Mouse (Mus musculus) intestine, embryonic 16.5 days (tissue): Measurements from ENCODE around the gene Tex37. TPM values are rescaled to one million over a fixed set of nuclear protein-coding genes. Genes with fewer than 3 reads are reported as not detected.

ENCODE experiments used
- ATAC-seq: fragments of 200-750 bp; cut with Nextera tagmentation; 2 replicates; pipeline ENCODE4 v1.8.0; 2017; ENCODE audit warnings: moderate TSS enrichment, moderate library complexity
- H3K27ac ChIP-seq: fragments of 300-500 bp; sonication (generic); 2 replicates; pipeline ENCODE4 v1.5.1; 2014; ENCODE audit warnings: mild to moderate bottlenecking, low read length
- H3K27me3 ChIP-seq: fragments of 300-500 bp; sonication (generic); replicated peaks from 2 replicates; pipeline ENCODE4 v1.6.1; 2014; ENCODE audit warnings: low read length, control low read depth, mixed read lengths; ENCODE audit not compliant: control insufficient read depth, insufficient read depth
- H3K36me3 ChIP-seq: fragments of 300-500 bp; sonication (generic); 2 replicates; pipeline ENCODE4 v1.6.1; 2014; ENCODE audit warnings: low read length, control low read depth; ENCODE audit not compliant: control insufficient read depth, insufficient read depth
- H3K4me1 ChIP-seq: fragments of 300-500 bp; sonication (generic); 2 replicates; pipeline ENCODE4 v1.6.1; 2014; ENCODE audit warnings: low read length, control low read depth, mixed read lengths; ENCODE audit not compliant: control insufficient read depth, insufficient read depth
- H3K4me2 ChIP-seq: fragments of 300-500 bp; sonication (generic); 2 replicates; pipeline ENCODE4 v1.6.1; 2014; ENCODE audit warnings: low read depth, low read length, control low read depth
- H3K4me3 ChIP-seq: fragments of 300-500 bp; sonication (generic); 2 replicates; pipeline ENCODE4 v1.5.1; 2014; ENCODE audit warnings: mild to moderate bottlenecking, low read length
- H3K9ac ChIP-seq: fragments of 300-500 bp; sonication (generic); 2 replicates; pipeline ENCODE4 v1.6.1; 2014; ENCODE audit warnings: low read depth, low read length
- H3K9me3 ChIP-seq: fragments of 300-500 bp; sonication (generic); 2 replicates; pipeline ENCODE4 v1.6.1; 2016; ENCODE audit warnings: low read length, control low read depth; ENCODE audit not compliant: control insufficient read depth
- WGBS: fragments of 180-500 bp; shearing (Covaris S2); extraction: QIAGEN DNeasy Blood & Tissue Kit; methylation state at CpG from one replicate; pipeline ENCODE4 v1.1.7; 2014; 5-methylcytosine and 5-hydroxymethylcytosine counted together
- polyA plus RNA-seq: library from polyadenylated mRNA; unstranded; fragments of >200 nt; fragmentation: Nextera tagmentation; extraction: Ambion mirVana; gene quantifications from 2 replicates; pipeline ENCODE4 v1.2.1, GENCODE M21; 2015

The Tex37 gene
- polyA plus RNA-seq, 1 experiment from 2014 or later, result not detected

GRCm38 (mm10) chr6:70903689-70904088, 15.0 kb downstream of the Tex37 start:
- H3K36me3 ChIP-seq, result no peaks in the 10 kb centered on the region; the same call in 1 of the 2 replicates
- no peak for ATAC-seq
- WGBS, result 83% methylated on average over 5 of the region's 5 CpGs

GRCm38 (mm10) chr6:70899594-70900003, 19.1 kb downstream of the Tex37 start:
- no peaks in the 10 kb centered on the region for H3K27me3 ChIP-seq
- H3K4me2 ChIP-seq, result no peak overlapping the region
- H3K9ac ChIP-seq, result no peak overlapping the region
- no peaks in the 10 kb centered on the region for H3K4me1 ChIP-seq
- H3K4me3 ChIP-seq, result no peak overlapping the region
- no peaks in the 10 kb centered on the region for H3K9me3 ChIP-seq
- WGBS, result 58% methylated on average over 8 of the region's 8 CpGs
- ATAC-seq, result no peak
- no peak overlapping the region for H3K27ac ChIP-seq
- H3K36me3 ChIP-seq, result peaks cover 9% of the 10 kb centered on the region; the same call in 1 of the 2 replicates

More at GRCm38 (mm10) chr6:70903689-70904088, 15.0 kb downstream of the Tex37 start:
- no peak overlapping the region for H3K4me3 ChIP-seq
- H3K27me3 ChIP-seq, result no peaks in the 10 kb centered on the region
- no peak overlapping the region for H3K4me2 ChIP-seq
- no peaks in the 10 kb centered on the region for H3K9me3 ChIP-seq
- no peaks in the 10 kb centered on the region for H3K4me1 ChIP-seq
- H3K27ac ChIP-seq, result no peak overlapping the region
- no peak overlapping the region for H3K9ac ChIP-seq

- Histone ChIP-seq H3K4me2 (no peak overlapping the region), H3K9ac (no peak overlapping the region), H3K9me3 (no peaks in the 10 kb centered on the region), H3K27ac (no peak overlapping the region), H3K4me1 (no peaks in the 10 kb centered on the region), H3K4me3 (no peak overlapping the region), H3K36me3 (peaks cover 17% of the 10 kb centered on the region; the same call in 1 of the 2 replicates), H3K27me3 (no peaks in the 10 kb centered on the region)
- 76% methylated on average over 6 of the region's 6 CpGs for WGBS
- ATAC-seq, result no peak
Measured at GRCm38 (mm10) chr6:70898166-70898565, 20.6 kb downstream of the Tex37 start.

- no peak overlapping the region for H3K27ac ChIP-seq
- H3K9ac ChIP-seq, result no peak overlapping the region
- ATAC-seq, result no peak
- H3K27me3 ChIP-seq, result no peaks in the 10 kb centered on the region
- no peak overlapping the region for H3K4me2 ChIP-seq
- no peak overlapping the region for H3K4me3 ChIP-seq
- WGBS, result 93% methylated on average over 11 of the region's 11 CpGs
- no peaks in the 10 kb centered on the region for H3K9me3 ChIP-seq
- no peaks in the 10 kb centered on the region for H3K4me1 ChIP-seq
- peaks cover 30% of the 10 kb centered on the region for H3K36me3 ChIP-seq
Measured at GRCm38 (mm10) chr6:70887993-70888392, 30.7 kb downstream of the Tex37 start.

GRCm38 (mm10) chr6:70880714-70881304, 37.9 kb downstream of the Tex37 start:
- Histone ChIP-seq H3K4me1 (no peaks in the 10 kb centered on the region), H3K36me3 (peaks cover 8% of the 10 kb centered on the region), H3K9ac (no peak overlapping the region), H3K4me3 (no peak overlapping the region), H3K27me3 (no peaks in the 10 kb centered on the region), H3K27ac (no peak overlapping the region), H3K9me3 (no peaks in the 10 kb centered on the region), H3K4me2 (no peak overlapping the region)
- ATAC-seq, result peak; percentile 42; the same call in 1 of the 2 replicates
- 15% methylated on average over 5 of the region's 5 CpGs for WGBS

GRCm38 (mm10) chr6:70875017-70875416, 43.7 kb downstream of the Tex37 start:
- Histone ChIP-seq H3K4me3 (no peak overlapping the region), H3K9ac (no peak overlapping the region), H3K27ac (no peak overlapping the region), H3K4me1 (peaks cover 22% of the 10 kb centered on the region; the same call in 1 of the 2 replicates), H3K36me3 (no peaks in the 10 kb centered on the region), H3K27me3 (no peaks in the 10 kb centered on the region), H3K4me2 (no peak overlapping the region), H3K9me3 (no peaks in the 10 kb centered on the region)
- ATAC-seq, result no peak
- 90% methylated on average over 1 of the region's 1 CpGs for WGBS

- Histone ChIP-seq H3K9me3 (no peaks in the 10 kb centered on the region), H3K4me2 (no peak overlapping the region), H3K4me1 (peaks cover 22% of the 10 kb centered on the region; the same call in 1 of the 2 replicates), H3K27me3 (no peaks in the 10 kb centered on the region), H3K27ac (no peak overlapping the region), H3K36me3 (no peaks in the 10 kb centered on the region), H3K4me3 (no peak overlapping the region), H3K9ac (no peak overlapping the region)
- no peak for ATAC-seq
- WGBS, result 74% methylated on average over 5 of the region's 5 CpGs
Measured at GRCm38 (mm10) chr6:70874035-70874775, 44.5 kb downstream of the Tex37 start.

GRCm38 (mm10) chr6:70872570-70872969, 46.2 kb downstream of the Tex37 start:
- Histone ChIP-seq H3K4me2 (no peak overlapping the region), H3K27ac (peak overlapping the region; percentile 46), H3K4me1 (peaks cover 22% of the 10 kb centered on the region; the same call in 1 of the 2 replicates), H3K4me3 (no peak overlapping the region), H3K9ac (no peak overlapping the region), H3K27me3 (no peaks in the 10 kb centered on the region), H3K36me3 (no peaks in the 10 kb centered on the region), H3K9me3 (no peaks in the 10 kb centered on the region)
- WGBS, result 60% methylated on average over 7 of the region's 7 CpGs
- peak; percentile 63 for ATAC-seq

GRCm38 (mm10) chr6:70872128-70872527, 46.6 kb downstream of the Tex37 start:
- WGBS, result 49% methylated on average over 10 of the region's 10 CpGs
- no peaks in the 10 kb centered on the region for H3K9me3 ChIP-seq
- H3K27me3 ChIP-seq, result no peaks in the 10 kb centered on the region
- no peak overlapping the region for H3K27ac ChIP-seq
- peak; percentile 99 for ATAC-seq
- no peak overlapping the region for H3K4me3 ChIP-seq
- H3K4me1 ChIP-seq, result peaks cover 22% of the 10 kb centered on the region; the same call in 1 of the 2 replicates
- H3K9ac ChIP-seq, result no peak overlapping the region
- H3K4me2 ChIP-seq, result peak overlapping the region; percentile 17; the same call in 1 of the 2 replicates
- H3K36me3 ChIP-seq, result no peaks in the 10 kb centered on the region
